Mouse (Mus musculus): ENCODE measurements around the gene Cfap157.

Gene Cfap157

DNA sequence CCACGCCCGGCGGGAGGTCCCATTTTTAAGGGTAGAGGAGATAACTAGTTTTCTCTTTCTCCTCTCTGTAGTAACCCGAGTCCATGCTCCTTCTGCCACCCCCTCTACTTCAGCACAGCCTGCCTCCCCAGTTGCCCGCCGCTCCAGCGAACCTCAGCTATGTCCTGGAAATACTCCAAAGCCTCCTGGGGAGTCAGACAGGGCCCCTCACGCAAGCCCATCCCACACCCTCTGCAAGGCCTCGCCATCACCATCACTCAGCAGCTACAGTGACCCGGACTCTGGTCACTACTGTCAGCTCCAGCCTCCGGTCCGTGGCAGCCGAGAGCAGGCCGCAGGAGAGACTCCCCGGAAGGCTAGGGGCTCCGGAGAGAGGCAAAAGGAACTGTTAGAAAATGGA, 35.1 kb downstream of the Cfap157 start:
- DNase-seq (ENCODE audit: low read depth), result no peak

DNA sequence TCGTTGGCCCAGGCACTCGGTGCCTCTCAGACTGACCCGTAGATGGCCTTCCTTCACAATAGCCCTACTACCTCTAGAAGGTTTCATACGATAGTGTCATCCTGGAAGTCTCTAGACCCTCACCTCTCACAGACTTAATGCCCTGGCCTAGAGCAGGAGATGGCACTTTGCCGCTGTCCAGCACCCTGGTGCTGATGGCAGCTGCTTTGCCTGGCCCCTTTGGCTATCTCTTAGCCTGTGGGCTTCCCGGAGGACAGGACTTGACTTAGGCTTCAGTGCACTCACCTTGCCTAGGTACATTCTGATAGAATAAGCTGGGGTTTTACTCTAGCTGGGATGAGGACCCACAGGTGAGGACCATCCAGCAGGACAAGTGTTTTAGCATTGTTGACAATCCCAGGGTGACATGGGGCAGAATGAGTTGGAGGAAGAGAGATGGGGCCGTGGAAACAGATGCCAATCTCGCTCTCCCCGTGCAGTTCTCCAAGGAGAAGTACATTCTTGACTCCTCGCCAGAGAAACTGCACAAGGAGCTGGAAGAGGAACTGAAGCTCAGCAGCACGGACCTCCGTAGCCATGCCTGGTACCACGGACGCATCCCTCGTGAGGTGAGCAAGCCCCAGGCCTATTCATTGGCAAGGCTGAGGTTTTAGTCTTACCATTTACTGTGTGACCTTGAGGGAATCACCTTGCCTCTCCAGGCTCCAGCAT, 39.8 kb downstream of the Cfap157 start:
- DNase-seq (ENCODE audit: low read depth), result no peak

DNA sequence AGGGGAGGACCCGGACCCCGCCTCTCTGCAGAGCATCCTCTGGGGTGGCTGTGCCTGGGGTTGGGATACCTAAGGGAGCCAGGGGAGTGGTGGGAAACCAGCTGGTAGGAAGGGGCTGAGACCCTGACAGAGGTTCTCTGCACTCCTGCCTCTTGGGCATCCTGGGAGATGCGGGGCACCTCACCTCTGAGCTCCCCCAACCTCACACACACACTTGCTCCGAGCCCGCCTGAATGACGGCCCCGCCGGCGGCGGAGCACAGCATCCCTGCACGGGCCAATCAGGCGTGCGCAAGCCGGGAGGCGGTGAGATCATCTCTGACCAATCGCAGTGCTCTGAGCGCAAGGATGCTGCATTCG, 42.1 kb downstream of the Cfap157 start:
- no peak for DNase-seq (ENCODE audit: low read depth)

DNA sequence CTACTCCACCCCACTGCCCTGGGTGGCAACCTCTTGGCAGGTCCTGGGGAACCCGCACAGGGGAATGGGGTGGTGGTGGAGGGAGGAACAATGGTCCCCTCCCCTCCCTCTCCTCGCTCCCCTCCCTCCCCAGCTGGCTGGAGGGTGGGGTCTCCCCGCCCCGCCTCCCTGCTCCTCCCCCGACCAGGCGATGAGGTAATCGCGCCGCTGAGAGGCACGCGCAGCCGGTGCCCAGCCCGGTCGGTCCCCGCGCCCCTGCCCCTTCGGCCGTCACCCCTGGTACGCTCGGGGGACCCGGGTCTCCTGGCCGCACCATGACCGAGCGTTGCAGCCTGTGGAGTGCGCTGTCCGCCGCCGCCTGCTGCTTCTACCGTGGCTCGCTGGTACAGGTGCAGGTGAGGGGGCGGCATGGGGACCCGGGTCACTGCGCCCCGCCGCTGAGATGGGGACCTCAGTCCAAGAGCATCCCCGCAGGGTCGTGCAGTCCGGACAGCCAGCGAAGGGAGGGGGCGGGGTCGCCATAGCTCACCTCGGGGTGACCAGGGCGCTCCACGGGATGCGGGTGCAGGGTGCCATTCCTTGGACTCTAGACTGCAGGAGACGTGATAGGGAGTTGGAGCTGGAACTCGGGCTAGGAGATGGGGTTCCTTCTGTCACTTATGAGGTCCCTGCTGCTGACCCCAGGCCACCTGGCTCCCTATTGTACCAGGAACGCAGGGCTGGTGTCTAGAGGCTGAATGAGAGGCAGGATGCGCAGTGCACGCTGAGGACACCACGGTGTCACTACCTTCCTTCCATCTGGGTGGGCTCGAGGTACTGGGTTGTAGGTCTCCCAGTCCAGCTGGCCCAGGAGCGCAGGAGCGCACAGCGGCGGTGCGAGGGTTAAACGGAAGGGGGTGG, 42.7 kb downstream of the Cfap157 start:
- DNase-seq (ENCODE audit: low read depth), result no peak

- DNase-seq (ENCODE audit: low read depth), result no peak
Measured at GRCm38 (mm10) chr2:32740916-32741272, 43.3 kb downstream of the Cfap157 start, which contains the start of gene 6330409D20Rik. 6330409D20Rik (minus strand) TSS chr2:32741016.

DNA sequence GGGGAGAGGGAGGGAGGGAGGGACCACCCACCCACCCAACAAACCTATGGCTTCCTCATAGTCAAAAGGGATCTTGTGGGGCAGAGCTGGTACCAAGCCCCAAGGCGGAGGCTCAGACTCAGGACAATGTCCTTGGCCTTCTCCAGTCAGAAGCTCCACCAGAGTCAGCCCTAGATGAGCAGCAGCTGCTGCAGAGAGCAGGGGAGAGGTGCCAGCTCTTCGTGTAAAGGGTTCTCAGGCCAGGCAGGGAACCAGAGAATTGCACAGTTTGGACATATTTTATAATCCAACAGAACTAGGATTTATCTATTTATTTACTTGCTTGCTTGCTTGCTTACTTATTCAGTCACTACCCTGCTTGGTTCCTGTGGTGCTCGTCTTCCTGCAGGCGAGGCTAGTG, 44.9 kb downstream of the Cfap157 start:
- no peak for DNase-seq (ENCODE audit: low read depth)

GRCm38 (mm10) chr2:32737008-32737407, 47.2 kb downstream of the Cfap157 start:
- no peak for DNase-seq (ENCODE audit: low read depth)

GRCm38 (mm10) chr2:32736306-32736829, 47.9 kb downstream of the Cfap157 start:
- DNase-seq (ENCODE audit: low read depth), result no peak

DNA sequence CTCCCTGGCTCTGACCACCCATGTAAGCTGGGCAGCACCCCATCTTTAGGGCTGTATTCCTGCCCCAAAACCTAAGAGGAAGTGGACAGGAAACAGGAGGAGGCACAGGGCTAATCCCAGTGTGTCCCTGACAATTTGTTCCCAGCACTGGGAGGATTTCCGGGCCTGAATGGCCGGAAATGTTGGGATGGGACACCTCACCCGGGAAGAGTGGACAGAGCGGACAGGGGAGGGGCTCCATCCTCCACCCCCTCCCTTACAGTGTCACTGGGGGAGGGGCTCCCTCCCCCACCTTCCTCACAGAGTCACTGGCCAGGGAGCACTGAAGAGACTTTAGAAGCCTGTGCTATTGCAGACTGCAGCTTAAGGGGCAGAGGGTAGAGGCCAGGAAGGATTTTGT, 49.3 kb downstream of the Cfap157 start:
- no peak for DNase-seq (ENCODE audit: low read depth)

GRCm38 (mm10) chr2:32734480-32734879, 49.7 kb downstream of the Cfap157 start:
- DNase-seq (ENCODE audit: low read depth), result no peak

DNA sequence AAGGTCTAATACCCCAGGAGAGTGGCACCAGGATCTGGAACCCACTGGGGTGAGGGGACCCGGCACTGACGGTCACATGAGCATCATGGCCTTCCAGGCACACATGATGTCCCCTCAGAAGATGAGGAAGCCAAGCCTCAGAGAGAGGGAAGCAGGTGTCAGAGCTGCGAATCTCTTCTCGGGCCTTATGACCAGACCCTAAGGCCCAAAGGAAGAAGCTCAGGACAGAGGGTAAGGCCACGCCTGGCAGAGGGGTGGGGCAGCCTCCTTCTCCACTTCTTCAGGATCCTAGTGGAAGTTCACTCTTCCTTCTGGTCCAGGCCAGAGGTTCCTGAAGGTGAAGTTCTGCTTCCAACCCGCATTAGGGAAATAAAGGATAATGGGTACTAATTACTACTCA, 51.5 kb downstream of the Cfap157 start:
- no peak for DNase-seq (ENCODE audit: low read depth)

GRCm38 (mm10) chr2:32731911-32732310, 52.3 kb downstream of the Cfap157 start:
- DNase-seq (ENCODE audit: low read depth), result no peak

GRCm38 (mm10) chr2:32730854-32731253, 53.4 kb downstream of the Cfap157 start:
- DNase-seq (ENCODE audit: low read depth), result no peak

DNA sequence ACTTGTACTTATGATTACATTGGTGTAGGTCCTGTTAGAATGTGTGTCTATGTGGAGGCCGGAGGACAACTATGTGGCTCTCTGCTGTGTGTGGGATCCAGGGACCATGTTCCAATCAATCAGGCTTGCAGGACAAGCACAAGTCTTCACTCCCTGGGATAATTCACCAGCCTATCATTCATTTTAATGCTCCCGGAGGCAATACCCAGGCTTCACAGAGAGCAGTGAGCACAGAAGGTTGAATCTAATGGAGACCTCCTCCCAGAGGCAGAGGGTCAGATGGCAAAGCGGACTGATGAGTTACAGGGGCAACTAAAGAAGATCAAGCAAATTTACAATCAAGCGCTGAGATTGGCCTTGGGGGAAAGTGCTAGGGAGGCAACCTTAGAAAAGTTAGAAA, 54.7 kb downstream of the Cfap157 start:
- no peak for DNase-seq (ENCODE audit: low read depth)

- DNase-seq (ENCODE audit: low read depth), result no peak
Measured at GRCm38 (mm10) chr2:32728463-32728862, 55.8 kb downstream of the Cfap157 start.

DNA sequence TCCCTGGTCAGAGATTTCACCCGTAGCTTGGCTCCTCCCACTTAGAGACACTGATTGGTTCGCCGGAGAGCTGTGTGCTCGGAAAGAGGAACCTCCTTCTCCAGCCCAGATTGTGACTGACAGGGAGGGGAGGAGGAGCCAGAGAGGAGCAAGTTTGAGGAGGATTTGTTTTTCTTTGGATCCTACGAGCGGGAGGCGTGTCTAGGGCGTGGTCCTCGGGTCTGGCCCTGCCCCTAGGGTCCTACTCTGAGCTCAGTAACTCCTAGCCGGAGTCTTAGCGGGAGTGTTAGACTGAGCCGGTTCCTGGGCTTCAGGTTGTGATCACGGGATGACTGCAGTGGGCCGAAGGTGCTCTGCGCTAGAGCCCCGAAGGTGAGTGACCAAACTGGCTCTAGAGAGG, 56.8 kb downstream of the Cfap157 start:
- DNase-seq (ENCODE audit: low read depth), result peak; percentile 76
